Mouse (Mus musculus) liver, embryonic 13.5 days (tissue): ENCODE data around the gene Irf2bp1. TPM values are rescaled to one million over a fixed set of nuclear protein-coding genes. Genes with fewer than 3 reads are reported as not detected.

Source experiments
- ATAC-seq: fragments of 200-750 bp; cut with Nextera tagmentation; 2 replicates; pipeline ENCODE4 v1.8.0; 2017; ENCODE audit warnings: low read depth, mild to moderate bottlenecking, moderate number of reproducible peaks, moderate library complexity
- DNase-seq: peaks from one replicate; pipeline ENCODE4 v3.0.0; 2022
- H3K27ac ChIP-seq: fragments of 300-500 bp; sonication (generic); 2 replicates; pipeline ENCODE4 v1.5.1; 2015; ENCODE audit warnings: moderate library complexity, mild to moderate bottlenecking, inconsistent platforms
- H3K27me3 ChIP-seq: fragments of 300-500 bp; sonication (generic); 2 replicates; pipeline ENCODE4 v1.6.1; 2015; ENCODE audit warnings: mild to moderate bottlenecking, inconsistent platforms
- H3K36me3 ChIP-seq: fragments of 300-500 bp; sonication (generic); 2 replicates; pipeline ENCODE4 v1.6.1; 2015; ENCODE audit warnings: mild to moderate bottlenecking, inconsistent platforms
- H3K4me1 ChIP-seq: fragments of 300-500 bp; sonication (generic); replicated peaks from 2 replicates; pipeline ENCODE4 v1.6.1; 2015; ENCODE audit warnings: inconsistent platforms
- H3K4me2 ChIP-seq: fragments of 300-500 bp; sonication (generic); 2 replicates; pipeline ENCODE4 v1.6.1; 2015; ENCODE audit warnings: inconsistent platforms, mild to moderate bottlenecking, moderate library complexity
- H3K4me3 ChIP-seq: fragments of 300-500 bp; sonication (generic); replicated peaks from 2 replicates; pipeline ENCODE4 v1.5.1; 2015; ENCODE audit warnings: mild to moderate bottlenecking, inconsistent platforms
- H3K9ac ChIP-seq: fragments of 300-500 bp; sonication (generic); 2 replicates; pipeline ENCODE4 v1.6.1; 2015; ENCODE audit warnings: mild to moderate bottlenecking, inconsistent platforms
- H3K9me3 ChIP-seq: fragments of 300-500 bp; sonication (generic); replicated peaks from 2 replicates; pipeline ENCODE4 v1.6.1; 2016; ENCODE audit warnings: inconsistent platforms
- WGBS: fragments of 180-500 bp; shearing (Covaris S2); methylation state at CpG from one replicate; pipeline ENCODE4 v1.1.7; 2015; ENCODE audit not compliant: insufficient replicate concordance; 5-methylcytosine and 5-hydroxymethylcytosine counted together
- polyA plus RNA-seq: library from polyadenylated mRNA; unstranded; fragments of >200 nt; fragmentation: Nextera tagmentation; extraction: Ambion mirVana; gene quantifications from 2 replicates; pipeline ENCODE4 v1.2.1, GENCODE M21; 2015

The Irf2bp1 gene
- polyA plus RNA-seq = 9.2 and 9.3 TPM in 2 replicates

DNA sequence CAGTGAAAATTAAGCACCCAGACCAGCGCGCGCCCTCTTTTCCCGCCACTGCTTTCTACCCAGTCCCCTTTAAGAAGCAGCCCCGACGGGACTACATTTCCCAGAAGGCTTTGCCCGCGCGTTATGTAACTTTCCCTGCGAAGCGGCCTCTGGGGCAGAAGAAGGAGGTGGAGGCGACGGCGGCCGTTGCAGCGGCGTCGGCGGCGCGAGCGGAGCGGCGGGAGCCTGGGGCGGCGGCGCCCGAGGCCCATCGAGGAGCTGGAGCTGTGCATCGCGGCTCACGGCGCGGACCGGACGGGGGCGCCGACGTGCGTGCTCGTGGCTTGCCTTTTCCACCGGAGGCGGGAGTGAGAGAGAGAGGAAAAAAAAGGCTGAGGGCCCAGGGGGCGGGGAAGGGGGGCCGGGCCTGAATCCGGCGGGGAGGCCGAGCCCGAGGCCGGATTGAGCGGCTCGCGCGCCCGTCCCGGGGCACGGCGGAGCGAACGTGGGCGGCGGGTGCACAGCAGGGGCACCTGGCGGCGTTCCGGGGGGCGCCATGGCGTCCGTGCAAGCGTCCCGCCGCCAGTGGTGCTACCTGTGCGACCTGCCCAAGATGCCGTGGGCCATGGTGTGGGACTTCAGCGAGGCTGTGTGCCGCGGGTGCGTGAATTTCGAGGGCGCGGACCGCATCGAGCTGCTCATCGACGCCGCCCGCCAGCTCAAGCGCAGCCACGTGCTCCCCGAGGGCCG is at the start of gene Irf2bp1:
Gene Irf2bp1 (plus strand): TSS at position 143 of the 729 bp plus-strand sequence.
- Histone ChIP-seq H3K9me3 (no peaks in the 10 kb centered on the region), H3K27me3 (no peaks in the 10 kb centered on the region), H3K4me1 (peaks cover 75% of the 10 kb centered on the region), H3K4me3 (peak within 1 kb of the TSS; percentile 84), H3K27ac (peak within 1 kb of the TSS; percentile 91), H3K4me2 (peak within 1 kb of the TSS; percentile 99), H3K9ac (peak within 1 kb of the TSS; percentile 90), H3K36me3 (peaks cover 18% of the 10 kb centered on the region)
- WGBS = under 1% methylated on average over 86 of the region's 90 CpGs
- ATAC-seq (peak; percentile 62), DNase-seq (peak; percentile 88)

DNA sequence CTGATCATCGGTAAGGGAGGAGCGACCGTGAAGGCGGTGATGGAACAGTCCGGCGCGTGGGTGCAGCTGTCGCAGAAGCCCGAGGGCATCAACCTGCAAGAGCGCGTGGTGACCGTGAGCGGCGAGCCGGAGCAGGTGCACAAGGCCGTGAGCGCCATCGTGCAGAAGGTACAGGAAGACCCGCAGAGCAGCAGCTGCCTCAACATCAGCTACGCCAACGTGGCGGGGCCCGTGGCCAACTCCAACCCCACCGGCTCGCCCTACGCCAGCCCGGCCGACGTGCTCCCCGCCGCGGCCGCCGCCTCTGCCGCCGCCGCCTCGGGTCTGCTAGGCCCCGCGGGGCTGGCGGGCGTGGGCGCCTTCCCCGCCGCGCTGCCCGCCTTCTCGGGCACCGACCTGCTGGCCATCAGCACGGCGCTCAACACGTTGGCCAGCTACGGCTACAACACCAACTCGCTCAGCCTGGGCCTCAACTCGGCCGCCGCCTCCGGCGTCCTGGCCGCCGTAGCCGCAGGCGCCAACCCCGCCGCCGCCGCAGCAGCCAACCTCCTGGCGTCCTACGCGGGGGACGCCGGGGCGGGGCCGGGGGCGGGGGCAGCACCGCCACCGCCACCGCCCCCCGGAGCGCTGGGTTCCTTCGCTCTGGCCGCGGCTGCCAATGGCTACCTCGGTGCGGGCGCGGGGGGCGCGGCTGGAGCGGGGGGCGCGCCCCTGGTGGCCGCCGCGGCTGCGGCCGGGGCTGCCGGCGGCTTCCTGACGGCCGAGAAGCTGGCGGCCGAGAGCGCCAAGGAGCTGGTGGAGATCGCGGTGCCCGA is 46.1 kb upstream of the Irf2bp1 start:
- no peaks in the 10 kb centered on the region for H3K9me3 ChIP-seq
- no peak for DNase-seq
- no peak overlapping the region for H3K27ac ChIP-seq
- peak overlapping the region; percentile 75 for H3K4me2 ChIP-seq
- H3K4me1 ChIP-seq = peaks cover 22% of the 10 kb centered on the region
- ATAC-seq = peak; percentile 58
- H3K9ac ChIP-seq = peak overlapping the region; percentile 45; the same call in 1 of the 2 replicates
- H3K4me3 ChIP-seq = peak overlapping the region; percentile 59
- peaks cover 83% of the 10 kb centered on the region for H3K27me3 ChIP-seq
- H3K36me3 ChIP-seq = no peaks in the 10 kb centered on the region
- WGBS = under 1% methylated on average over 82 of the region's 107 CpGs

DNA sequence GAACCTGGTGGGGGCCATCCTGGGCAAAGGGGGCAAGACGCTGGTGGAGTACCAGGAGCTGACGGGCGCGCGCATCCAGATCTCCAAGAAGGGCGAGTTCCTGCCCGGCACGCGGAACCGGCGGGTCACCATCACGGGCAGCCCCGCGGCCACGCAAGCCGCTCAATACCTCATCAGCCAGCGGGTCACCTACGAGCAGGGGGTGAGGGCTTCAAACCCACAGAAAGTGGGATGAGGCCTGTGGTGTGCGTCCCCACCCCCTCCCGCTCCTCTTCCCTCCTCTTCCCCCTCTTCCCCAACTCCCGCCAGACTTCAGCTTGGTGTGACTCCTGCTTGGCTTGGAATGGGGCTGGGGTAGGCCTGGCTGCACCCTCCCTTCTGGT is 45.5 kb upstream of the Irf2bp1 start:
- no peak for ATAC-seq
- H3K27me3 ChIP-seq = peaks cover 89% of the 10 kb centered on the region
- H3K9ac ChIP-seq = peak overlapping the region; percentile 45; the same call in 1 of the 2 replicates
- no peak overlapping the region for H3K27ac ChIP-seq
- H3K4me3 ChIP-seq = peak overlapping the region; percentile 59
- under 1% methylated on average over 12 of the region's 21 CpGs for WGBS
- no peaks in the 10 kb centered on the region for H3K9me3 ChIP-seq
- peaks cover 24% of the 10 kb centered on the region for H3K4me1 ChIP-seq
- peak overlapping the region; percentile 75 for H3K4me2 ChIP-seq
- H3K36me3 ChIP-seq = no peaks in the 10 kb centered on the region
- DNase-seq = no peak

DNA sequence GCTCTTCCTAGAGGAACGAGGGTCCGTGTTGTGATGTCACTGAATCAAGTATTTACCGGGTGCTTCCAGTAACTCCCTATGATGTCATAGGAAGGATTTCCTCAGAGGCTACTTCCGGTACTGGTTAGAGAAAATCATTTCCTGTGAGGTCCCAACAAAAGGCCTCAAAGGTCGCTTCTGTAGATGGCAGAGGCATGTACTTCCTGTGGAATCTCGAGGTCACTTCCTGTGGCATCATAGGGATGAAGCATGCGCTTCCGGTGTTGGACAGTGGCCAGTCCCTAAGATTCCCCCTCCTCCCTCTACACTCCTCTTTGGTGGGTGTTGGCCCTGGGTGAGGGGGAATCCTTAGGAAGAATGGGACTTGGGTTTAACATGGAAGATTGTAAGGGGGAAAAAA is 44.4 kb upstream of the Irf2bp1 start:
- no peak overlapping the region for H3K9ac ChIP-seq
- 15% methylated on average over 8 of the region's 8 CpGs for WGBS
- peaks cover 24% of the 10 kb centered on the region for H3K4me1 ChIP-seq
- ATAC-seq = no peak
- no peak overlapping the region for H3K27ac ChIP-seq
- no peak for DNase-seq
- peaks cover 95% of the 10 kb centered on the region for H3K27me3 ChIP-seq
- no peaks in the 10 kb centered on the region for H3K9me3 ChIP-seq
- H3K4me2 ChIP-seq = no peak overlapping the region
- H3K4me3 ChIP-seq = no peak overlapping the region
- H3K36me3 ChIP-seq = no peaks in the 10 kb centered on the region

DNA sequence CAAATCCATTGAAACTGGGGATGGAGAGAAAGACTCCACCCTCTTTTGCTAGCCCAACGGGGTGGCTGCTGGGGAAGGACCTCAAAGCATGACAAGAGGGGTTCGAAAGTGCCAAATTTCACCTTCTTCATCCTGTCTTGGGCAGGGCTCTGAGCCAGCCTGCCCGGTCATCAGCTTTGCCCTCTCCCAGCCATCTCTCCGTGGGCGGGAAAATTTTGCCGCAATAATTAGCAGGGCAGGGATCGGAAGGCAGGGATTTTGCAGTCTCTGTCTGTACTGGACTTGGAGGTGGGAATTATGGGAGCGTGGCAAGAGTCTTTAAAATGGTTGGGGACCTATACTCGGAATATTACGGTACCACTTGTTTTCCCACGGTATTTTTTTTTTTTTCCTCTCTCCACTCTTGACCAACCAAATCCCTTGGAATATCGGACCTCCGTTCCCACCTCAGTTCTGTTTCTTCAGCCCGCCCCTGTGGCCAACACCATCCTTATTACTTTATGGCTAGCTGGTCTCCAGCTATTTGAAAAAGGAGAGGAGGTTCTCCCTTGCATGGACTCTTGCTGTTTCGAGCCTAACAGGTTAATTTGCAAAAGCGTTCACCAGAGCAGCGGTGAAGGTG is 41.6 kb upstream of the Irf2bp1 start:
- Histone ChIP-seq H3K27ac (no peak overlapping the region), H3K4me2 (peak overlapping the region; percentile 25), H3K27me3 (peaks cover 95% of the 10 kb centered on the region), H3K36me3 (no peaks in the 10 kb centered on the region), H3K9ac (no peak overlapping the region), H3K4me1 (peaks cover 22% of the 10 kb centered on the region), H3K9me3 (no peaks in the 10 kb centered on the region), H3K4me3 (no peak overlapping the region)
- ATAC-seq (no peak), DNase-seq (no peak)
- 3% methylated on average over 17 of the region's 17 CpGs for WGBS

DNA sequence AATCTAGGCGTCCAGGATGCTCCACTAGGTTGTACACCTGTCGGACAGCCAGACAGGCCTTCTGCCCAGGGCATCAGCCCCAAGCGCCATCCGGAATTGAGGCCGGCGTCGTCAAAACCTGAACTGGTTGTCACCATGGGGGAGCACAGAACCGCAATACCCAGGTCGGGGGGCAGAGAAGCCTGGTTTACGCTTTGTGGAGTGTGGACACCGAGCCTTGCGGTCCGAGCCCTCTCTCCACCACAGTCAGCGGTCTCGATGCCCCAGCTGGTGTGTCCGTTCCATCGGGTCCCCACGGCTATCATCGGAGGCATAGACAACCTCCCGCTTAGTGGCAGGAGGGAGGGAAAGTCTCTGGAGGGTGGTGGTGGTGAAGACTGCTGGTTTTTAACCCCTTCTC is 41.0 kb upstream of the Irf2bp1 start:
- DNase-seq = no peak
- H3K9ac ChIP-seq = no peak overlapping the region
- H3K9me3 ChIP-seq = no peaks in the 10 kb centered on the region
- peak overlapping the region; percentile 25 for H3K4me2 ChIP-seq
- H3K27ac ChIP-seq = no peak overlapping the region
- peaks cover 17% of the 10 kb centered on the region for H3K4me1 ChIP-seq
- H3K4me3 ChIP-seq = no peak overlapping the region
- ATAC-seq = no peak
- no peaks in the 10 kb centered on the region for H3K36me3 ChIP-seq
- H3K27me3 ChIP-seq = peaks cover 90% of the 10 kb centered on the region
- under 1% methylated on average over 20 of the region's 20 CpGs for WGBS

DNA sequence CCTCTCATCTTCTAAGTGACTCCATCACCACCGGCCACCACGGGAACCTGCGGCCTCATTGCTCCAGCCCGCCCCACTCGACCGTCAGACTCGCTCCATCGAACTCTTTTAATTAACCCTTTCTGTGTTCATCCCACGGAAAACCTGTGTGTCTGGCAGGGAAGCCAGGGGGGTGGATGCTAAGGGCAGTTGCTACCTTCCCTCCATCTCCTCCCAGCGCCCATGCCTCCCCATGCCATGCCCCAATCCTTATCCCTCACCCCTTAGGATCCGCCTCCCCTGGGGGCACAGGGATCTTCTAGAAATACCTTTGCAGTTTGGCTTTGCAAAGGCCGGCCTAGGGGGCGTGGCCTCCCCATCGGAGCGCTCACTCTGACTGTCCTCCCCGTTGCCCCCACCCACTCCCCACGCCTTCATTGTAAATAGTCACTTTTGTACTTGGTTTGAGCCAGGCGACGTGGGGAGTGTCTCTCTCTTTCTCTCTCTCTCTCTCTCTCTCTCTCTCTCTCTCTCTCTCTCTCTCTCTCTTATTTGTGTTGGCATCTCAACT is 40.5 kb upstream of the Irf2bp1 start:
- H3K4me2 ChIP-seq = no peak overlapping the region

DNA sequence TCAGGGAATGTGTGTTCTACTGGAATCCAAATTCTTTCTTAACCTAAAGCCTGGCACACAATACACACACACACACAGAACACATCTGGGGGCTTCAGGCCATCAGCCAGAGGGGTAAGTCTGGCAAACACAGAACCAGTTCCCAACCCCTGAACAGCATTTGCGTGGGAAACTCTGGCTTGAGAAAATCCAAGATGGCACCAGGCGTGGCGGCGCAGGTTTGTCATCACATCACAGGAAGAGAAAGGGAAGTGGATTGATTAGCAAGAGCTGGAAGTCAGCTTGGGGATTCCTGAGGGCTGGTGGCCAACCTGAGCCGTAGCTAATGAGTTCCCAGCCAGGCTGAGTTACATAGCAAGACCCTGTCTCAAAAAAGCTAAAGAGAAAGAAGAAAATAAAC is 38.5 kb upstream of the Irf2bp1 start:
- H3K36me3 ChIP-seq = no peaks in the 10 kb centered on the region
- DNase-seq (no peak), ATAC-seq (no peak)
- peaks cover 10% of the 10 kb centered on the region for H3K4me1 ChIP-seq
- peaks cover 65% of the 10 kb centered on the region for H3K27me3 ChIP-seq
- H3K9me3 ChIP-seq = no peaks in the 10 kb centered on the region
- no peak overlapping the region for H3K27ac ChIP-seq
- H3K4me2 ChIP-seq = no peak overlapping the region
- no peak overlapping the region for H3K9ac ChIP-seq
- 55% methylated on average over 5 of the region's 5 CpGs for WGBS
- H3K4me3 ChIP-seq = no peak overlapping the region

More for the DNA sequence above, 40.5 kb upstream of the Irf2bp1 start:
- H3K27ac ChIP-seq = no peak overlapping the region
- H3K27me3 ChIP-seq = peaks cover 84% of the 10 kb centered on the region
- peaks cover 13% of the 10 kb centered on the region for H3K4me1 ChIP-seq
- H3K4me3 ChIP-seq = no peak overlapping the region
- ATAC-seq = no peak
- no peaks in the 10 kb centered on the region for H3K36me3 ChIP-seq
- no peak overlapping the region for H3K9ac ChIP-seq
- H3K9me3 ChIP-seq = no peaks in the 10 kb centered on the region
- no peak for DNase-seq
- WGBS = 2% methylated on average over 19 of the region's 19 CpGs

DNA sequence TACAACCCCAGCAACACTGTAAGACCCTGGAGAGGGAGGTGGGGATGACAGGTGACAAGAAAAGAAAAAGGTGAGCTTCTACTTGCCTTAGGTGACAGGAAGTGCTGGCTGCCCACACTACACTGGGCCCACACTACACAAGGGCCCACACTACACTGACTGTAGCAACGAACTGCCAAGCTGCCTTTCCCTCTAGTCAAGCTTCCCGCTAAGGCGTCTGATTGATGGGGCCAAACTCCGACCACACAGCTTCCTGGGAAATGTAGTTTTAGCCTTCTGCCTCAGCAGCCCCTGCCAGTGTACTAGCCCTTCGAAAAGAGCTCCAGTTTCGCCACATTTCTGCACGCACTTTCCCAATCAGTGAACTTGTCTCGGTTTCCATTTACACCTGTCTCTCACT is 36.2 kb upstream of the Irf2bp1 start:
- H3K27me3 ChIP-seq = peaks cover 42% of the 10 kb centered on the region

DNA sequence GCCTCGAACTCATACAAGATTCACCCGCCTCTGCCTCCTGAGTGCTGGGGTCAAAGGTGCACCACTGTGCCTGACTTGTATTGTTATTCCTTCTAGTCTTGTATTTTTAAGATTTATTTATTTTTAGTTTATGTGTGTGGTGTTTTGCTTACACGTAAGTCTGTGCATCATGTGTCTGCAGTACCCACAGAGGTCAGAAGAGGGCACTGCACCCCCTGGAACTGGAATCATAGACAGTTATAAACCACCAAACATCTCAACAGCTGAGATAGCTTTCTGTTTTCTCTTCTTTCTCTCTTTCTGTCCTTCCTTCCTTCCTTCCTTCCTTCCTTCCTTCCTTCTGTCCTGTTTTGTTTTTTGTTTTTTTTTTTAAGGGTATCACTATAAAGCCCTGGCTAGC is 32.9 kb upstream of the Irf2bp1 start:
- H3K9ac ChIP-seq = no peak overlapping the region
- no peak overlapping the region for H3K4me2 ChIP-seq
- DNase-seq = no peak
- H3K27ac ChIP-seq = no peak overlapping the region
- ATAC-seq = no peak
- H3K4me1 ChIP-seq = no peaks in the 10 kb centered on the region
- WGBS = 63% methylated on average over 3 of the region's 3 CpGs
- no peak overlapping the region for H3K4me3 ChIP-seq
- H3K9me3 ChIP-seq = no peaks in the 10 kb centered on the region
- peaks cover 12% of the 10 kb centered on the region for H3K27me3 ChIP-seq
- H3K36me3 ChIP-seq = no peaks in the 10 kb centered on the region

More for the DNA sequence above, 36.2 kb upstream of the Irf2bp1 start:
- 10% methylated on average over 8 of the region's 8 CpGs for WGBS
- H3K27ac ChIP-seq = no peak overlapping the region
- no peak for ATAC-seq
- H3K9me3 ChIP-seq = no peaks in the 10 kb centered on the region
- H3K4me1 ChIP-seq = peaks cover 4% of the 10 kb centered on the region
- H3K36me3 ChIP-seq = no peaks in the 10 kb centered on the region
- DNase-seq = no peak
- no peak overlapping the region for H3K4me2 ChIP-seq
- H3K9ac ChIP-seq = no peak overlapping the region
- H3K4me3 ChIP-seq = no peak overlapping the region

DNA sequence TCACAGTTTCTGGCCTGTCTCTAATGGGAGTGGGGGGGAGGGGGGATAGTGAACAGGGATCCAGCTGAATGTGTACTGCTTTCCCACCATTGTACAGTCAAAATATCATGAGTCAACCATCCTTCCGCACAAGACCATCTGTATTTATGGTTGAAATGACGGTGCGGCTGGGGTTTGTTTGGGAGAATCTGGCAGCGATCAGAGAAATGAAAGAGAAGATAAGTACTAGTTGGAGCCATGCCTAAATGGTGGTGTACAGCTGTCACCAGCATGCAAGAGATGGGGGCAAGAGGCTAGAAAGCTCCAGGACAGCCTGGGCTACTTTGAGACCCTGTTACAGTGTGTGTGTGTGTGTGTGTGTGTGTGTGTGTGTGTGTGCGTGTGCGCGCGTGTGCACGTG is 25.5 kb upstream of the Irf2bp1 start:
- DNase-seq (no peak), ATAC-seq (no peak)
- H3K4me2 ChIP-seq = no peak overlapping the region
- WGBS = 87% methylated on average over 9 of the region's 9 CpGs
- H3K4me3 ChIP-seq = no peak overlapping the region
- no peaks in the 10 kb centered on the region for H3K36me3 ChIP-seq
- 0 out of 2 replicates have a peak, but pooled peaks cover 3% of the 10 kb centered on the region for H3K27me3 ChIP-seq
- no peak overlapping the region for H3K9ac ChIP-seq
- H3K9me3 ChIP-seq = no peaks in the 10 kb centered on the region
- no peak overlapping the region for H3K27ac ChIP-seq
- no peaks in the 10 kb centered on the region for H3K4me1 ChIP-seq
